Mouse (Mus musculus) embryonic facial prominence, embryonic 15.5 days (tissue): ENCODE measurements around the gene BC052040. TPM values are rescaled to one million over a fixed set of nuclear protein-coding genes. Genes with fewer than 3 reads are reported as not detected.

Experiments used
- ATAC-seq: fragments of 200-750 bp; cut with Nextera tagmentation; 2 replicates; pipeline ENCODE4 v1.8.0; 2017; ENCODE audit warnings: low read depth, moderate TSS enrichment; ENCODE audit not compliant: insufficient number of reproducible peaks, low FRiP score, low TSS enrichment
- H3K27ac ChIP-seq: fragments of 300-500 bp; sonication (generic); replicated peaks from 2 replicates; pipeline ENCODE4 v1.5.1; 2015; ENCODE audit warnings: mild to moderate bottlenecking, inconsistent platforms
- H3K27me3 ChIP-seq: fragments of 300-500 bp; sonication (generic); 2 replicates; pipeline ENCODE4 v1.6.1; 2015; ENCODE audit warnings: inconsistent platforms
- H3K36me3 ChIP-seq: fragments of 300-500 bp; sonication (generic); 2 replicates; pipeline ENCODE4 v1.6.1; 2015; ENCODE audit warnings: mild to moderate bottlenecking, inconsistent platforms
- H3K4me1 ChIP-seq: fragments of 300-500 bp; sonication (generic); 2 replicates; pipeline ENCODE4 v1.6.1; 2015; ENCODE audit warnings: inconsistent platforms
- H3K4me2 ChIP-seq: fragments of 300-500 bp; sonication (generic); replicated peaks from 2 replicates; pipeline ENCODE4 v1.6.1; 2015; ENCODE audit warnings: mild to moderate bottlenecking, inconsistent platforms
- H3K4me3 ChIP-seq: fragments of 300-500 bp; sonication (generic); replicated peaks from 2 replicates; pipeline ENCODE4 v1.5.1; 2015; ENCODE audit warnings: mild to moderate bottlenecking, inconsistent platforms
- H3K9ac ChIP-seq: fragments of 300-500 bp; sonication (generic); 2 replicates; pipeline ENCODE4 v1.6.1; 2015; ENCODE audit warnings: inconsistent platforms
- H3K9me3 ChIP-seq: fragments of 300-500 bp; sonication (generic); replicated peaks from 2 replicates; pipeline ENCODE4 v1.6.1; 2016; ENCODE audit warnings: inconsistent platforms
- WGBS: fragments of 180-500 bp; shearing (Covaris S2); methylation state at CpG from one replicate; pipeline ENCODE4 v1.1.7; 2015; 5-methylcytosine and 5-hydroxymethylcytosine counted together
- polyA plus RNA-seq: library from polyadenylated mRNA; unstranded; fragments of >200 nt; fragmentation: Nextera tagmentation; extraction: Ambion mirVana; gene quantifications from 2 replicates; pipeline ENCODE4 v1.2.1, GENCODE M21; 2015

BC052040 gene
- polyA plus RNA-seq = 9.8 and 11.5 TPM in 2 replicates

DNA sequence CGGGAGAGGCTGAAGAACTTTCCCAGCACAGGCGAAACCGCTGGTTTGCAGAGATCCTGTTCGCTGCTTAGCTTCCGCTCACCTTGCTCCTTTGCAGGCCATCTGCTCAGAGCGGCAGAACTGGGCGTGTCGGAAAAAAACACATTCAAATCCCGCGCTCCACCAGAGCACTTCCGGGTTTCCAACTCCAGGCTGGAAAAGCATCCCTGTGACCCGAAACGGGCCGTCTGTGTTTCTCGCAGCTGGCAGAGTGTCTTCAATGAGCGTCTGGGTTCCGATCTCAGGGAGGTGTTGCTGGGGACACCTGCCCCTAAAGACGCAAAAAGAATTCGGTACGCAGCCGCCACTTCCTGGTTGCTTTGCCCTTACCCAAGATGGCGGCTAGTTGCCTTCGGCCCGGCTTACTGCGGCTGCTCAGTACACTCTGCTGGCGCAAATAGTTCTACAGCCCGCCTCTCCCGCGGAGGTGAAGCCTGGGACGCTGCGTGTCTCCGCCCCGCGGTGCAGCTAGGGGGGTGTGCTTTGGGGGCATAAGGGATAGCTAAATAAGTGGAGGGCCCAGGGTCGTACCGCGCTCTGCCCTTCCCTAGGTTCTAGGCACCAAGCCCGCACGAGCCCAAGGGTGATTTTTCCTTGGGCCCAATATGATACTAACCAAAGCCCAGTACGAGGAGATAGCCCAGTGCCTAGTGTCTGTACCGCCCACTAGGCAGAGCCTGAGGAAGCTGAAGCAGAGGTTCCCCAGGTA lies at the start of gene BC052040:
Gene BC052040 (plus strand): TSS at position 476 of the 748 bp plus-strand sequence.
- no peaks in the 10 kb centered on the region for H3K27me3 ChIP-seq
- no peaks in the 10 kb centered on the region for H3K36me3 ChIP-seq
- H3K27ac ChIP-seq = peak within 1 kb of the TSS; percentile 77
- peak; percentile 94 for ATAC-seq
- WGBS = under 1% methylated on average over 41 of the region's 41 CpGs
- peak within 1 kb of the TSS; percentile 55 for H3K9ac ChIP-seq
- peak within 1 kb of the TSS; percentile 75 for H3K4me2 ChIP-seq
- H3K9me3 ChIP-seq = no peaks in the 10 kb centered on the region
- peaks cover 14% of the 10 kb centered on the region for H3K4me1 ChIP-seq
- peak within 1 kb of the TSS; percentile 80 for H3K4me3 ChIP-seq

DNA sequence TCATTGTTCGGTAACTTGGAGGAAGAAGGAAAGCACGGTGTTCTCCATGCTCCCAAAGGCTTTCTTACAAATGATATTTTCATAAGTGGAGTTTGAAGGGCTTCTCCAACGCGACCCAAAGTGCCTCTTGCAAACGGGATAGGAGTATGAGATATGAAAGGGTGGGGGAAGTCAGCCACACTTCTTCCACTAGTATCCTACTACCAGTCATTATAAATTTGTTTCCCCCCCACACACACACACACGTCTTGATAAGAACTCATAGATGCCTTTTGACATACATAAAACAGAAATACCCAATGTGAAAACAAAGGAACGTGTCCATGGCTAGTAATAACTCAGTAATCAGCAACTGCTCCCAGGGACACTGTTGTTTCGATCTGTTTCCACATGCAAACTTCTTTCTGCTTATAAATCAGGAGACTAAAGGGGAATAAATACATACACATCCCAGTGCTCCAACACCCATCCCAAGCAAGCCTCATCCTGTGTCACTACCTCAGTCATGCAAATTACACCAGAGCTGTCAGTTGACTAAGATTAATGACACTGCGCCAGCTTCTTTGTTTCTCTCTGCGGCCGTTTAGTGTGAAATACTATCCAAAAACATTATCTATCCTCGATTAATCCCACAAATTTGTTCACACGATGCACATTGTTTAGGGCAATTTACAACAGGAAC lies 43.4 kb upstream of the BC052040 start:
- H3K9me3 ChIP-seq = no peaks in the 10 kb centered on the region
- H3K4me2 ChIP-seq = no peak overlapping the region
- H3K4me3 ChIP-seq = no peak overlapping the region
- H3K9ac ChIP-seq = no peak overlapping the region
- no peak for ATAC-seq
- no peaks in the 10 kb centered on the region for H3K27me3 ChIP-seq
- WGBS = 52% methylated on average over 13 of the region's 13 CpGs
- no peaks in the 10 kb centered on the region for H3K36me3 ChIP-seq
- H3K27ac ChIP-seq = no peak overlapping the region
- no peaks in the 10 kb centered on the region for H3K4me1 ChIP-seq

DNA sequence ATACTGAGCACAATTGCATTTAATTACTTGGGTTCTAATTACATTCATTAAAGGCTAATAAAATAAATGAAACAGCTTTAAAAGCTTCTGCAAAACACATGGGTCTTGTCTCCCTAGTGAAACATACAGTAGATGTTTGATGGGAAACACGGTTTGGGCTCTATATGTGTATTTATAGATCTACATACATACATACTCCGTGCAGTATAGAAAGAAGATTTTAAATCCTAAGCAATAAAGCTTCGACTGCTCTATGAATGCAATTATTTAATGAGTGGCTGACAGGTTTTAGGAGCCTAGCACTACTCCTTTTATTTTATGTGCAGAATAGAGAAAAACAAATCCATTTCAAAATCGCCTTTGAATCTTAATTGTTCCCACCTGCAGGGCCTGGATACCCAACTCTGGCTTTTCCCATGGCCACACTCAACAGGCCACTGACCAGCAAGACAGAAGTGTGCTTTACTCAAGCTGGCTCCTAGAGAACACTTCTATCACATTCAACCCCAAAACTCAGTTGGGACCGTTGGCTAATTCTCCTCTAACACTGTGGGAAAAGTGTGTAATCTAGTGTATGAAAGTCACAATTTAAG lies 42.7 kb upstream of the BC052040 start:
- Histone ChIP-seq H3K4me1 (no peaks in the 10 kb centered on the region), H3K4me2 (no peak overlapping the region), H3K9ac (no peak overlapping the region), H3K27ac (no peak overlapping the region), H3K27me3 (no peaks in the 10 kb centered on the region), H3K4me3 (no peak overlapping the region), H3K9me3 (no peaks in the 10 kb centered on the region), H3K36me3 (no peaks in the 10 kb centered on the region)
- 53% methylated on average over 5 of the region's 5 CpGs for WGBS
- ATAC-seq = no peak

DNA sequence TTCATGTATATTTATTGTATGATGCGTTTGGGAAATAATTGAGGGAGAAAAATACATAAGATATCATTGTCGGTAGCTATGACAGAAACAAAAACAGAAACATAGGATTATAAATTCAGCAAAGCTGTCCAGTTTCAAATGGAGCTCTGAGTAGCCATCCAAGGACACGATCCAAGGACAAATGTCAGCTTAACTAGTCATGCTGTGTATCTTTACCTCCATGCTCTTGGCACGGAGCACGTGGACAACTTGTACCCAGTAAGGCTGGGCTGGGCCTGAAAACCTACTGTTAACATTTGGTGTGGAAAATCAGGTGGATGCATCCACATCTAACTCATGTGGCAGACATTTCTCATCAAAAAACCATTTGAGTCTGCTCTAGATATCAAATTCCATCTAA lies 41.8 kb upstream of the BC052040 start:
- no peak overlapping the region for H3K4me3 ChIP-seq
- H3K36me3 ChIP-seq = no peaks in the 10 kb centered on the region
- H3K27ac ChIP-seq = no peak overlapping the region
- H3K4me2 ChIP-seq = no peak overlapping the region
- ATAC-seq = no peak
- H3K27me3 ChIP-seq = no peaks in the 10 kb centered on the region
- 88% methylated on average over 5 of the region's 5 CpGs for WGBS
- H3K9me3 ChIP-seq = no peaks in the 10 kb centered on the region
- no peaks in the 10 kb centered on the region for H3K4me1 ChIP-seq
- H3K9ac ChIP-seq = no peak overlapping the region

DNA sequence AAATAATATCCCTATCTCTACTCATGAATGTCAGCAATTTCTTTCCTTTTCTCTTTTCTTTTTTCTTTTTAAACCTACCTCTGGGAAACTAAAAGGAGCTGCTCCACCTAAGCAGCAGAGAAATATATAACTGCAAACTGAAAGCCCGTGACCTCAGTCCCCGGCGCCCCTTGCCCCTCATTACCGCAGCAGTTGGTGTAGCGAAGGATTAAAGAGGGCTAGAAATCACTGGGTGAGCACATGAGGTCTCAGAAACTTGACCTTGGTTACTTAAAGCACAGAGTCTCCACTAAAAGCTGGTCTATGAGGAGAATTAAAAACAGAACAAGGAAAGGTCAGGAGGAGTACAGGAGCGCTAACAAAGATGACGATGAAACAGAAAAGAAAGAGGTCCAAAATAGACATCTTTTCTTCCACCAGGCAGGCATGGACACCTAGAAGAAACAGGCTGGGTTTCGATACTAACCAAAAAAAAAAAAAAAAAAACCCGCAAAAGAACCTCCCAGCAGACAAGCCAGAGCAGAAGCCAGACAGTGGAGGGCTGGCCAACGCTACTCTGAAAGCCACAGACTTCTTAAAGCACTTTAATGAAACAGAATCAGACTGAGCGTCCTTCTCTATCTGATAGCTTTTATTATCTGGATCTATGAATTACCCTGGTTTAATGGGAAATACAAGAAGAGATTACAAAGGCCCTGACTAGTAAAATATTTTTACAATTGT lies 39.0 kb upstream of the BC052040 start:
- no peaks in the 10 kb centered on the region for H3K9me3 ChIP-seq
- no peak overlapping the region for H3K27ac ChIP-seq
- no peaks in the 10 kb centered on the region for H3K27me3 ChIP-seq
- H3K4me3 ChIP-seq = no peak overlapping the region
- no peaks in the 10 kb centered on the region for H3K4me1 ChIP-seq
- no peaks in the 10 kb centered on the region for H3K36me3 ChIP-seq
- no peak for ATAC-seq
- no peak overlapping the region for H3K9ac ChIP-seq
- WGBS = 40% methylated on average over 11 of the region's 11 CpGs
- no peak overlapping the region for H3K4me2 ChIP-seq

DNA sequence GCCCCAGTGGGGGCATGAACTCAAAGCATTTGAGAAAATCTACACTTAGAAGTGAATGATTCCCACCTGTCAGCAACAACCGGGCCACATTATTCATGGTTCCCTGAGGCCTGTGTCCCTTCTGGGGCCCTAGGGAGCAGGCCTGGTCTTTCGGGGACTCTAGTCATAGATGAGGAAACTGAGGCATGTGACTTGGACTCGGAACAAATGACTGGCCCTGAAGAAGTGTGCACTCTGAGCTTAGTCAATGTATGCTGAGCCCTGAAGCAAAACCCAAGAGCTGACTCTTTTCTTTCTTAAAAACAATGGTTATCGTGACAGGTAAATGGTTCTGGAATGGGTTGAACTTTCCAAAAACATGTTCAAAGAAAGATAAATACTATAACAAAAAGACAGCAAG lies 38.3 kb upstream of the BC052040 start:
- Histone ChIP-seq H3K4me3 (no peak overlapping the region), H3K9me3 (no peaks in the 10 kb centered on the region), H3K36me3 (no peaks in the 10 kb centered on the region), H3K9ac (no peak overlapping the region), H3K4me1 (no peaks in the 10 kb centered on the region), H3K27ac (no peak overlapping the region), H3K4me2 (no peak overlapping the region), H3K27me3 (no peaks in the 10 kb centered on the region)
- 72% methylated on average over 4 of the region's 4 CpGs for WGBS
- no peak for ATAC-seq

DNA sequence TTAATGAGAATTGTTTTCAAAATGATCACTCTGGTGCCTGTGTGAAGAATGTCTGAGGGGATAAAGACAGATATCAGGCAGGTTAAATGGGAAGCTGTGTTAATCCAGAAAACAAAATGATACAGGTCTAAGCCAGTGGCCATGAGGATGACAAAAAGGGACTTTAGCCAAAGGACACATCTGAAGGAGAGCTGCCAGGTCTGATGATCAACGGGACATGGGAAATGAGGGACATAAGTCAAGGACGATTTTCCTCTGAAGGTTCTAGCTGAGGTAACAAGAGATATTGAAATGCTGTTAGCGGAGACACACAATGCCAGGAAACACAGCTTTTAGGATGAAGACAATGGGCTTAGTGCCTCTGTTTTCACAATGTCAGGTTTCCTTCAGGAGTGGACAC lies 29.6 kb upstream of the BC052040 start:
- WGBS = 80% methylated on average over 3 of the region's 3 CpGs

DNA sequence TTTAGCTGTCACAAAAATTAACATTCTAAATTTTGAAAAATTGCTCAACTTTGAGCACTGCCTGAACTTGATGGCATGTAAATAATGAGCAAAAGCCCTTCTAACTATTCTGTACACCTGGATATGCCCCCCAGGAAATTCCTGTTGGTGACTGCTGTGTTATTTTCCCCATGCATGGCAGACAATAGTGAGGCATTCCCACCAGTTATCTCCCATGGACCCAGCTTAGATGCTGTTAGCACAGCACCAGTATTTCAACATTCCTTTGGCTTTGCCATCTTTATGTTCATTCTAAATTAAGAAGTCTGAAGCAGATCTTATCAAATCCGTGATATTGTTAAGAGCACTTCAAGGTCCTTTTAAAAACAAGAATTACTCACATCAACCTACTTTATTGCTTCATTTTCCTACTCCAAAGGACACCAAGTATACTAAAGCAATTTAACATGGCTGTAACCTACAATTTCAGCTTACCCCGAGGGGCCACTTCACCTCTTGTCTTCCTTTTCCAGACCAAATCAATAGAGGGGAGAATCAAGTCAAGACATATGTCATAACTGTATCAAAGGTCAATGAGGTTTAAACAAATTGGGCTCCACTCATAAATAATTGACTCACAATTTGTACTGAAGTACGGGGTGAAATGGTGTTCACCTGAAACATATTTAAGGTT lies 19.2 kb upstream of the BC052040 start:
- no peak overlapping the region for H3K27ac ChIP-seq
- no peak for ATAC-seq
- H3K9me3 ChIP-seq = no peaks in the 10 kb centered on the region
- H3K9ac ChIP-seq = no peak overlapping the region
- 63% methylated on average over 3 of the region's 3 CpGs for WGBS
- no peaks in the 10 kb centered on the region for H3K36me3 ChIP-seq
- H3K4me2 ChIP-seq = no peak overlapping the region
- H3K4me3 ChIP-seq = no peak overlapping the region
- no peaks in the 10 kb centered on the region for H3K27me3 ChIP-seq
- no peaks in the 10 kb centered on the region for H3K4me1 ChIP-seq

More for the DNA sequence above, 29.6 kb upstream of the BC052040 start:
- Histone ChIP-seq H3K9ac (no peak overlapping the region), H3K27ac (no peak overlapping the region), H3K4me2 (no peak overlapping the region), H3K27me3 (no peaks in the 10 kb centered on the region), H3K4me3 (no peak overlapping the region), H3K9me3 (no peaks in the 10 kb centered on the region), H3K4me1 (no peaks in the 10 kb centered on the region), H3K36me3 (no peaks in the 10 kb centered on the region)
- no peak for ATAC-seq

DNA sequence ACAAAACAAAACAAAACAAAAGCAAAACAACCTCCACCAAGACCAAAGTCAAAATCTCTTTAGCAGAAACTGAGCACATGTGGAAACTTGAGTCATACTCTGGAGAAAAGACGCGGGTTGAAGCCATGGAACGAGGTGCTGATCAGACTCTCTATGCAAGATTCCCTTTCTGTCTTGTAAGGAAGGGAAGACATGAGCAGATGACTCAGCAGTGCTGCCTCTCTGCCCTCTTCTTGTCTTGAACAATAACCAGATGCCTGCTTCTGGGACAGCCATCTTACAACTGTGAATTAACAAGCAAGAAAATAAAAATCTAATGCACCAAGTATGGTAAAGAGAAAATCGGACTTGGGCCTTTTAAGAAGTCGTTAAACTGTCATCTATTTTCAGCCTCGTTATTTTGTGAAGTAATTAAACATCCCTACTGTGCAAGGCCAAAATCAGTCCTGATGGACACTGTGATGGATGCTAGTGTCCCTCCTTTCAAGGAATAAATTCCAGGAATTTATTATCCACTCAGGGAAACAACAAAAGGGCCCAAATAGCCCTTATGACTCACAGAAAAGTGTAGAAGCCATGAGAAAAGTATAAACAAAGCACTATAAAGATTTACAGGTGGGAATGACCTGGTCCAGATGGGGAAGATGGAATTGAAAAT lies 18.0 kb upstream of the BC052040 start:
- Histone ChIP-seq H3K4me2 (no peak overlapping the region), H3K9ac (no peak overlapping the region), H3K4me3 (no peak overlapping the region), H3K4me1 (no peaks in the 10 kb centered on the region), H3K27me3 (no peaks in the 10 kb centered on the region), H3K9me3 (no peaks in the 10 kb centered on the region), H3K36me3 (no peaks in the 10 kb centered on the region), H3K27ac (no peak overlapping the region)
- 72% methylated on average over 6 of the region's 6 CpGs for whole genome bisulfite sequencing
- no peak for ATAC-seq

DNA sequence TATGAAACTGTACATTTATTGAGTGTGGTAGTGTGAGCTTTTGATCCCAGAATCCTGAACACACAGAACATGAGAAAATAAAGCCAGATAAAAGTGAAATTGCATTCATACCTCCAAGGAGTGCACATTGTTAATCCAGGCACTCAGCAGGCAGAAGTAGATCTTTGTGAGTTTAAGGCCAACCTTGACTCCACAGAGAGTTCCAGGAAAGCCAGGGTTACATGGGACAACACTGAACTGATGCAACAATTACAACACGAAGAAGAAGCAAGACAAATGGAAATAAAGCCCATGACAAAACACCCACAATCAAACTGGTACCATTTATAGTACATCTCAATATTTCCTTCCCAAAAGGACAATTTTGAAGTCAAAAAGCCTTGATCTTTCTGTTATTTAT lies 9.5 kb upstream of the BC052040 start:
- no peak for ATAC-seq
- 81% methylated on average over 1 of the region's 1 CpGs for WGBS
- Histone ChIP-seq H3K27me3 (no peaks in the 10 kb centered on the region), H3K4me2 (no peak overlapping the region), H3K9me3 (no peaks in the 10 kb centered on the region), H3K27ac (no peak overlapping the region), H3K4me3 (no peak overlapping the region), H3K4me1 (no peaks in the 10 kb centered on the region), H3K9ac (no peak overlapping the region), H3K36me3 (no peaks in the 10 kb centered on the region)
